In genomic region chr15:92752167-92752566, GRCm38 (mm10) we compare ENCODE assay signal across 14 mouse cellular contexts.
A peak's percentile ranks its signal among the peaks of the same experiment; 100 is the strongest.
DNase-seq lines count a peak whose midpoint lies in the region; ATAC-seq and TF ChIP-seq lines count a peak whose summit lies in the region.
"Had no signal": no experiment of that assay in that cellular context is flagged by ENCODE, and none has a peak within 500 bp of the region (broad histone marks: within the 10 kb centered on the region; RNA-seq: fewer than 3 reads in every experiment).

No protein-coding gene starts in this region.

- ATAC-seq in neural tube, embryonic 11.5 days (ENCODE audit: insufficient read depth, low FRiP score, low TSS enrichment), result peak; percentile 58; the same call in 1 of the 2 replicates
- no peak for ATAC-seq in midbrain, embryonic 15.5 days (replicated peaks)
- ATAC-seq in liver, postnatal 0 days, result no peak
- ATAC-seq: Patski had no signal

- no peaks in the 10 kb centered on the region for H3K36me3 ChIP-seq in neural tube, embryonic 11.5 days (ENCODE audit: control insufficient read depth, insufficient read depth, low read length)
- no peaks in the 10 kb centered on the region for H3K36me3 ChIP-seq in midbrain, embryonic 15.5 days (replicated peaks)
- H3K36me3 ChIP-seq in liver, postnatal 0 days (replicated peaks; ENCODE audit: insufficient read depth, low read length), result no peaks in the 10 kb centered on the region
- H3K36me3 ChIP-seq: embryonic facial prominence, embryonic 12.5 days; heart, embryonic 15.5 days had no signal

- TF ChIP-seq EP300 in liver, postnatal 0 days (IDR thresholded peaks at IDR 0.05; ENCODE audit: low read depth), result no peak

- H3K4me2 ChIP-seq in neural tube, embryonic 11.5 days (ENCODE audit: low read depth), result no peak overlapping the region
- H3K4me2 ChIP-seq in midbrain, embryonic 15.5 days, result peak overlapping the region; percentile 21
- H3K4me2 ChIP-seq in liver, postnatal 0 days (ENCODE audit: low read depth, low read length), result no peak overlapping the region
- H3K4me2 ChIP-seq: embryonic facial prominence, embryonic 12.5 days; heart, embryonic 15.5 days had no signal

- H3K4me3 ChIP-seq in neural tube, embryonic 11.5 days (ENCODE audit: low read depth, low read length), result no peak overlapping the region
- H3K4me3 ChIP-seq in midbrain, embryonic 15.5 days, result no peak overlapping the region
- no peak overlapping the region for H3K4me3 ChIP-seq in liver, postnatal 0 days (ENCODE audit: low read depth, low read length)
- H3K4me3 ChIP-seq: embryonic facial prominence, embryonic 12.5 days; heart, embryonic 15.5 days had no signal

- 75% methylated on average over 17 of the region's 17 CpGs for WGBS in neural tube, embryonic 11.5 days
- 68% methylated on average over 17 of the region's 17 CpGs for WGBS in midbrain, embryonic 15.5 days
- WGBS in liver, postnatal 0 days (ENCODE audit: insufficient replicate concordance), result 84% methylated on average over 17 of the region's 17 CpGs

- DNase-seq in heart, adult 11 months, result peak; percentile 63
- no peak for DNase-seq in heart, postnatal 36 days
- peak; percentile 61 for DNase-seq in neural tube, embryonic 11.5 days (ENCODE audit: low spot score)
- no peak for DNase-seq in neural tube, embryonic 10.5 days (ENCODE audit: extremely low spot score, low spot score)
- no peak for DNase-seq in liver, postnatal 0 days
- DNase-seq in cerebellum, adult 11 months, result no peak
- no peak for DNase-seq in cerebellum, postnatal 25 days
- DNase-seq: heart, adult 18-20 months; lung, postnatal 10 days; thymus, postnatal 25 days had no signal

- no peak overlapping the region for H3K9ac ChIP-seq in neural tube, embryonic 11.5 days (ENCODE audit: low read length)
- no peak overlapping the region for H3K9ac ChIP-seq in midbrain, embryonic 15.5 days
- H3K9ac ChIP-seq in liver, postnatal 0 days (replicated peaks), result no peak overlapping the region
- H3K9ac ChIP-seq: embryonic facial prominence, embryonic 12.5 days; heart, embryonic 15.5 days had no signal

- TF ChIP-seq CTCF in liver, postnatal 0 days (IDR thresholded peaks at IDR 0.05; ENCODE audit: low read depth), result no peak

- H3K4me1 ChIP-seq in neural tube, embryonic 11.5 days (ENCODE audit: control insufficient read depth, insufficient read depth, low read length), result no peaks in the 10 kb centered on the region
- H3K4me1 ChIP-seq in midbrain, embryonic 15.5 days, result peaks cover 2% of the 10 kb centered on the region
- H3K4me1 ChIP-seq in liver, postnatal 0 days (ENCODE audit: insufficient read depth), result no peaks in the 10 kb centered on the region
- H3K4me1 ChIP-seq: embryonic facial prominence, embryonic 12.5 days; heart, embryonic 15.5 days had no signal

- intact Hi-C loops in heart, postnatal 36 days (cut with DNase I), result no loop called here

- H3K27me3 ChIP-seq in neural tube, embryonic 11.5 days (ENCODE audit: control insufficient read depth, insufficient read depth, low read length), result no peaks in the 10 kb centered on the region
- H3K27me3 ChIP-seq in midbrain, embryonic 15.5 days (replicated peaks), result no peaks in the 10 kb centered on the region
- no peaks in the 10 kb centered on the region for H3K27me3 ChIP-seq in liver, postnatal 0 days (ENCODE audit: insufficient read depth, low read length)
- H3K27me3 ChIP-seq: embryonic facial prominence, embryonic 12.5 days; heart, embryonic 15.5 days had no signal

- no peaks in the 10 kb centered on the region for H3K9me3 ChIP-seq in neural tube, embryonic 11.5 days (ENCODE audit: control insufficient read depth, low read length)
- H3K9me3 ChIP-seq in midbrain, embryonic 15.5 days, result no peaks in the 10 kb centered on the region
- H3K9me3 ChIP-seq in liver, postnatal 0 days (ENCODE audit: low read length), result no peaks in the 10 kb centered on the region
- H3K9me3 ChIP-seq: embryonic facial prominence, embryonic 12.5 days; heart, embryonic 15.5 days had no signal

- no peak overlapping the region for H3K27ac ChIP-seq in neural tube, embryonic 11.5 days (ENCODE audit: low read depth, low read length)
- H3K27ac ChIP-seq in midbrain, embryonic 15.5 days, result peak overlapping the region; percentile 16; the same call in 1 of the 2 replicates
- H3K27ac ChIP-seq in liver, postnatal 0 days (ENCODE audit: low read depth), result no peak overlapping the region
- H3K27ac ChIP-seq: embryonic facial prominence, embryonic 12.5 days; heart, embryonic 15.5 days had no signal

Comparison
In these comparisons a context has a peak if more than half of its experiments do, and no peak if none do; other contexts are left out.
1. DNase-seq: peak in heart, adult 11 months (single experiment) and neural tube, embryonic 11.5 days (single experiment); none in heart, postnatal 36 days (0 of 2), neural tube, embryonic 10.5 days (single experiment), liver, postnatal 0 days (single experiment), cerebellum, adult 11 months (single experiment) and cerebellum, postnatal 25 days (0 of 2).